Comparison of ENCODE assay signal across 8 mouse cellular contexts in the genomic region with DNA sequence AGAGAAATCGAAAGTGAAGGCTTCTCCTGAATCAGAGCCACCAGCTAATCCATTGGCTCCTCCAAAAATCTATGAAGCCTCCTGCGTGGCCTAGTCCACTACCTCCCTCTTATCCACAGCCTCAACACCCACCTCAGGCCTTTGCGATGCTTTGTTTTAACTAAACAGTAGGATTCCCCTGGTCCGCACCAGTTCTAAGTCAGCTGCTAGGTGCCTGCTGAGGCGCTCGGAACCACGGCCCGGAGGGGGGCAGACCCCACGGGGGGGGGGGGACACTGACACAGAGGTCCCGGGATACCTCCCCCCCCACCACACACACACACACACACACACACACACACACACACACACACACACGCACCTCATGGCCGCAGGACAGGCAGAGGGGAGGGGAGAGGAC.
DNase-seq lines count a peak whose midpoint lies in the region; ATAC-seq and TF ChIP-seq lines count a peak whose summit lies in the region.

No protein-coding gene starts in this region.

- H3K4me3 ChIP-seq in intestine, embryonic 14.5 days (ENCODE audit: low read depth, low read length): no peak overlapping the region
- no peak overlapping the region for H3K4me3 ChIP-seq in midbrain, postnatal 0 days (ENCODE audit: low read depth, low read length)

- H3K9ac ChIP-seq in intestine, embryonic 14.5 days (ENCODE audit: low read length): no peak overlapping the region
- no peak overlapping the region for H3K9ac ChIP-seq in midbrain, postnatal 0 days (replicated peaks; ENCODE audit: low read length, poor library complexity, severe bottlenecking)

- no peak for DNase-seq in frontal cortex, postnatal 14 days (ENCODE audit: low spot score in 2 of 2)
- DNase-seq in testis, postnatal 10 days (ENCODE audit: low spot score): peak; percentile 67
- no peak for DNase-seq in testis, postnatal 14 days (ENCODE audit: low spot score)
- DNase-seq in intestine, embryonic 14.5 days (ENCODE audit: low spot score): no peak
- DNase-seq in midbrain, postnatal 0 days (ENCODE audit: low spot score): peak; percentile 26
- no peak for DNase-seq in retina, embryonic 14.5 days (ENCODE audit: low spot score)
- DNase-seq in urinary bladder, postnatal 14 days (ENCODE audit: low spot score): no peak

- no peak overlapping the region for H3K27ac ChIP-seq in intestine, embryonic 14.5 days (ENCODE audit: low read depth)
- H3K27ac ChIP-seq in midbrain, postnatal 0 days (ENCODE audit: low read depth, low read length): no peak overlapping the region

- H3K36me3 ChIP-seq in intestine, embryonic 14.5 days (ENCODE audit: control insufficient read depth, insufficient read depth, low read length): no peaks in the 10 kb centered on the region
- no peaks in the 10 kb centered on the region for H3K36me3 ChIP-seq in midbrain, postnatal 0 days (ENCODE audit: insufficient read depth, low read length)

- no peak for TF ChIP-seq CTCF in midbrain, postnatal 0 days (IDR thresholded peaks at IDR 0.05)

- H3K4me2 ChIP-seq in intestine, embryonic 14.5 days (ENCODE audit: low read length): no peak overlapping the region
- no peak overlapping the region for H3K4me2 ChIP-seq in midbrain, postnatal 0 days (ENCODE audit: low read depth, low read length, poor library complexity, severe bottlenecking)

- no peaks in the 10 kb centered on the region for H3K4me1 ChIP-seq in intestine, embryonic 14.5 days (replicated peaks; ENCODE audit: control insufficient read depth, insufficient read depth, low read length)
- no peaks in the 10 kb centered on the region for H3K4me1 ChIP-seq in midbrain, postnatal 0 days (ENCODE audit: insufficient read depth, low read length)

- H3K9me3 ChIP-seq in intestine, embryonic 14.5 days (ENCODE audit: control insufficient read depth, low read length): no peaks in the 10 kb centered on the region
- no peaks in the 10 kb centered on the region for H3K9me3 ChIP-seq in midbrain, postnatal 0 days (ENCODE audit: low read length)

- peak; percentile 65; the same call in 1 of the 2 replicates for ATAC-seq in frontal cortex, adult (ENCODE audit: low TSS enrichment)
- ATAC-seq in intestine, embryonic 14.5 days (replicated peaks; ENCODE audit: low FRiP score, low TSS enrichment, low read depth): peak; percentile 90
- ATAC-seq in midbrain, postnatal 0 days (ENCODE audit: low FRiP score): peak; percentile 85

- 70% methylated on average over 8 of the region's 12 CpGs for WGBS in intestine, embryonic 14.5 days
- WGBS in midbrain, postnatal 0 days: 78% methylated on average over 9 of the region's 12 CpGs

- no peaks in the 10 kb centered on the region for H3K27me3 ChIP-seq in intestine, embryonic 14.5 days (replicated peaks; ENCODE audit: control insufficient read depth, insufficient read depth, low read length)
- H3K27me3 ChIP-seq in midbrain, postnatal 0 days (ENCODE audit: insufficient read depth, low read length): no peaks in the 10 kb centered on the region

Comparison
In these comparisons a context has a peak if more than half of its experiments do, and no peak if none do; other contexts are left out.
1. DNase-seq: peak in testis, postnatal 10 days (single experiment) and midbrain, postnatal 0 days (single experiment); none in frontal cortex, postnatal 14 days (0 of 2), testis, postnatal 14 days (single experiment), intestine, embryonic 14.5 days (single experiment), retina, embryonic 14.5 days (single experiment) and urinary bladder, postnatal 14 days (single experiment).
2. Peak in every context shown above with its lines, with median percentiles within 50 percentile points of each other: ATAC-seq.